Mouse (Mus musculus) MEL (cell line): ENCODE measurements around the gene Rhob. TPM values are rescaled to one million over a fixed set of nuclear protein-coding genes. Genes with fewer than 3 reads are reported as not detected.

Experiments used
- DNase-seq: peaks from one replicate; pipeline ENCODE4 v3.0.0; 2011; ENCODE audit warnings: low read depth, low spot score
- H3K27ac ChIP-seq: 2 replicates; pipeline ENCODE4 v1.5.1; 2012; ENCODE audit warnings: low read depth, mild to moderate bottlenecking, control low read depth, low read length, moderate library complexity; ENCODE audit not compliant: control insufficient read depth
- H3K27me3 ChIP-seq, 2 experiments: fragments of 150-350 bp in 1 of 2; sonication (generic) in 1 of 2; 2 replicates each; pipeline ENCODE4 v1.6.1; 2012; ENCODE audit warnings: low read length in 2 of 2, mild to moderate bottlenecking in 2 of 2, improper control_type of control experiment in 1 of 2, moderate library complexity in 1 of 2; ENCODE audit not compliant: insufficient read depth in 2 of 2, control insufficient read depth in 1 of 2
- H3K36me3 ChIP-seq, 2 experiments: 2 replicates each; pipeline ENCODE4 v1.6.1; 2012 to 2014; ENCODE audit warnings: low read length in 2 of 2, improper control_type of control experiment in 1 of 2, inconsistent platforms in 1 of 2, mild to moderate bottlenecking in 1 of 2; ENCODE audit not compliant: insufficient read depth in 2 of 2, control insufficient read depth in 1 of 2
- H3K4me1 ChIP-seq, 2 experiments: fragments of 150-350 bp in 1 of 2; sonication (generic) in 1 of 2; 2 replicates each; pipeline ENCODE4 v1.6.1; 2012; ENCODE audit warnings: low read length in 2 of 2, improper control_type of control experiment in 1 of 2, mild to moderate bottlenecking in 1 of 2; ENCODE audit not compliant: insufficient read depth in 2 of 2, control insufficient read depth in 1 of 2
- H3K4me3 ChIP-seq, 2 experiments: fragments of 150-350 bp in 1 of 2; sonication (generic) in 1 of 2; 2 replicates each; pipeline ENCODE4 v1.5.1; 2012; ENCODE audit warnings: low read depth in 2 of 2, low read length in 2 of 2, mild to moderate bottlenecking in 2 of 2, moderate library complexity in 2 of 2, control low read depth in 1 of 2, improper control_type of control experiment in 1 of 2; ENCODE audit not compliant: control insufficient read depth in 1 of 2, insufficient read depth in 1 of 2
- H3K79me2 ChIP-seq: 2 replicates; pipeline ENCODE4 v1.6.1; 2012; ENCODE audit warnings: mild to moderate bottlenecking, low read length, moderate library complexity; ENCODE audit not compliant: control insufficient read depth, poor library complexity, insufficient read depth
- H3K9ac ChIP-seq: 2 replicates; pipeline ENCODE4 v1.6.1; 2012; ENCODE audit warnings: low read depth, mild to moderate bottlenecking, control low read depth, low read length, moderate library complexity; ENCODE audit not compliant: control insufficient read depth, poor library complexity, severe bottlenecking
- H3K9me3 ChIP-seq: fragments of 150-350 bp; sonication (generic); replicated peaks from 2 replicates; pipeline ENCODE4 v1.6.1; 2012; ENCODE audit warnings: mild to moderate bottlenecking, low read length, improper control_type of control experiment, moderate library complexity; ENCODE audit not compliant: insufficient read depth
- BHLHE40 ChIP-seq: IDR thresholded peaks from 2 replicates; pipeline ENCODE4 v1.6.1; 2012; ENCODE audit warnings: low read depth, mild to moderate bottlenecking, inconsistent platforms, low read length, improper control_type of control experiment, borderline replicate concordance
- CTCF ChIP-seq, 3 experiments: IDR thresholded peaks in 2 of 3; conservative IDR thresholded peaks in 1 of 3; 2 replicates each; pipeline ENCODE4 v1.5.1; 2011 to 2012; ENCODE audit warnings: low read length in 3 of 3, low read depth in 2 of 3, mild to moderate bottlenecking in 2 of 3, improper control_type of control experiment in 1 of 3, inconsistent platforms in 1 of 3, mixed read lengths in 1 of 3, moderate library complexity in 1 of 3; ENCODE audit not compliant: control insufficient read depth in 1 of 3, insufficient read depth in 1 of 3, poor library complexity in 1 of 3, severe bottlenecking in 1 of 3
- ETS1 ChIP-seq: IDR thresholded peaks from 2 replicates; pipeline ENCODE4 v1.6.1; 2012; ENCODE audit warnings: low read depth, mild to moderate bottlenecking, inconsistent platforms, low read length, improper control_type of control experiment, moderate library complexity
- HCFC1 ChIP-seq: IDR thresholded peaks from 2 replicates; pipeline ENCODE4 v1.6.1; 2012; ENCODE audit warnings: low read depth, mild to moderate bottlenecking, inconsistent platforms, low read length, improper control_type of control experiment, moderate library complexity
- MAFK ChIP-seq: IDR thresholded peaks from 2 replicates; pipeline ENCODE4 v1.6.1; 2011; ENCODE audit warnings: low read depth, mild to moderate bottlenecking, low read length, improper control_type of control experiment, borderline replicate concordance
- MEF2A ChIP-seq: IDR thresholded peaks from 2 replicates; pipeline ENCODE4 v1.6.1; 2014; ENCODE audit warnings: low read depth, mild to moderate bottlenecking, inconsistent platforms, low read length, improper control_type of control experiment; ENCODE audit not compliant: poor library complexity, insufficient replicate concordance, severe bottlenecking; ENCODE audit errors: extremely low read depth
- RAD21 ChIP-seq: IDR thresholded peaks from 2 replicates; pipeline ENCODE4 v1.6.1; 2011; ENCODE audit warnings: mild to moderate bottlenecking, low read depth, low read length, improper control_type of control experiment
- SMC3 ChIP-seq: IDR thresholded peaks from 2 replicates; pipeline ENCODE4 v1.6.1; 2011; ENCODE audit warnings: low read depth, low read length, improper control_type of control experiment
- TAL1 ChIP-seq: IDR thresholded peaks from 2 replicates; pipeline ENCODE4 v1.6.1; 2012; ENCODE audit warnings: mild to moderate bottlenecking, inconsistent platforms, low read length, moderate library complexity, mixed read lengths
- USF1 ChIP-seq: IDR thresholded peaks from 2 replicates; pipeline ENCODE4 v1.6.1; 2014; ENCODE audit warnings: low read depth, mild to moderate bottlenecking, inconsistent platforms, low read length, improper control_type of control experiment, moderate library complexity
- ZC3H11A ChIP-seq: IDR thresholded peaks from 2 replicates; pipeline ENCODE4 v1.6.1; 2012; ENCODE audit warnings: low read depth, mild to moderate bottlenecking, inconsistent platforms, low read length, improper control_type of control experiment
- polyA plus RNA-seq, 2 experiments: library from polyadenylated mRNA; stranded (reverse) in 1 of 2; unstranded in 1 of 2; fragments of >175 nt in 1 of 2; fragments of >200 nt in 1 of 2; gene quantifications; 2 replicates each; pipeline versions ENCODE4 v1.2.1 to v1.2.4; 2012; ENCODE audit warnings: low replicate concordance in 2 of 2, low read depth in 1 of 2; ENCODE audit not compliant: insufficient read length in 2 of 2, insufficient read depth in 1 of 2, missing spikeins in 1 of 2
- total RNA-seq: library from RNA; depleted of rRNA; stranded (reverse); fragments of 300-350 nt; gene quantifications from 2 replicates; pipeline ENCODE4 v1.2.3, GENCODE M21; 2012

Rhob gene
- total and polyA plus RNA-seq, 3 experiments, result 1.8 to 6.0 TPM; not detected in 1

- TF ChIP-seq ETS1 (peak; percentile 63), TAL1 (no peak), MEF2A (peak; percentile 88)
Observed at GRCm38 (mm10) chr12:8499871-8500596, at the start of gene Rhob (continued).

- Histone ChIP-seq H3K27ac (no peak overlapping the region), H3K27me3 (no peaks in the 10 kb centered on the region; a peak in 1 of 4 replicates), H3K9me3 (no peaks in the 10 kb centered on the region), H3K36me3 (no peaks in the 10 kb centered on the region; a peak in 1 of 4 replicates), H3K4me1 (no peaks in the 10 kb centered on the region), H3K4me3 (no peak overlapping the region), H3K9ac (no peak overlapping the region), H3K79me2 (no peaks in the 10 kb centered on the region)
- DNase-seq, result peak; percentile 90
- peak; percentile 66 for TF ChIP-seq ZC3H11A
- TF ChIP-seq HCFC1, result peak; percentile 44; the same call in 1 of the 2 replicates
- TF ChIP-seq SMC3, result peak; percentile 94
- TF ChIP-seq MEF2A, result no peak
- TF ChIP-seq USF1, result no peak
- peak; percentile 81 for TF ChIP-seq RAD21
- peak; percentile 97 to 99 (median 99) for TF ChIP-seq CTCF (IDR thresholded peaks at IDR 0.05 in 2 of 3, conservative IDR thresholded peaks at IDR 0.05 in 1 of 3; ENCODE audit: control insufficient read depth in 1 of 3, insufficient read depth in 1 of 3, low read depth in 2 of 3, low read length in 3 of 3, poor library complexity in 1 of 3, severe bottlenecking in 1 of 3)
Observed at GRCm38 (mm10) chr12:8547357-8547756, 47.5 kb upstream of the Rhob start.

DNA sequence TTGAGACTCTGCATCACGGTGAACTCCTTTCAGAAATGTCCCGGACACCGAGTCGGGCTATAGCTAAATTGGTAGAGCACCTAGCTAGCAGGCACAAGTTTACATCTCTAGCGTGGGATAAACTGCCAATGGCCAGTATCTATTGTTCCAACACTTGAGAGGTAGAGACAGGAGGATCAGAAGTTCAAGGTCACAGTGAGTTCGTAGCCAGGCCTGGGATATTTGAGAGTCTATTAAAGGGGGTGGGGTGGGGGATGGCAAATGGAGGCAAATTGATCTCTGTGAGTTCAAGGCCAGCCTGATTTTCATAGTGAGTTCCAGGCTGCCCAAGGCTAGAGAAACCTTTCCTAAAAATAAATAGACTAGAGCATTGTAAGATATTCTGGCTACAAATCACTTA is 47.0 kb upstream of the Rhob start:
- no peaks in the 10 kb centered on the region; a peak in 1 of 4 replicates for H3K36me3 ChIP-seq
- no peak for DNase-seq
- no peaks in the 10 kb centered on the region for H3K4me1 ChIP-seq
- no peak overlapping the region for H3K4me3 ChIP-seq
- H3K27ac ChIP-seq, result no peak overlapping the region
- H3K9me3 ChIP-seq, result no peaks in the 10 kb centered on the region
- H3K27me3 ChIP-seq, result no peaks in the 10 kb centered on the region; a peak in 1 of 4 replicates
- TF ChIP-seq RAD21 (no peak), BHLHE40 (no peak), MEF2A (no peak), MAFK (no peak)
- no peak overlapping the region for H3K9ac ChIP-seq
- H3K79me2 ChIP-seq, result no peaks in the 10 kb centered on the region
